Mouse (Mus musculus) heart, postnatal 0 days (tissue): ENCODE results near the gene Slc3a1.

Experiments
- CTCF ChIP-seq: IDR thresholded peaks from 2 replicates; pipeline ENCODE4 v1.5.1; 2016; ENCODE audit warnings: antibody characterized with exemption, control low read depth, low read depth
- EP300 ChIP-seq: IDR thresholded peaks from 2 replicates; pipeline ENCODE4 v1.6.1; 2016; ENCODE audit warnings: antibody characterized with exemption, low read depth

GRCm38 (mm10) chr17:85037855-85038254 is 9.7 kb downstream of the Slc3a1 start:
- no peak for TF ChIP-seq CTCF
- no peak for TF ChIP-seq EP300
